Mouse (Mus musculus): ENCODE data around the gene Efemp2.

- TF ChIP-seq GATA1 (IDR thresholded peaks at IDR 0.05; ENCODE audit: borderline replicate concordance, low read length), result no peak
- no peak for TF ChIP-seq FLI1 (IDR thresholded peaks at IDR 0.05; ENCODE audit: low read length)
Measured at GRCm38 (mm10) chr19:5503687-5504086, 29.9 kb downstream of the Efemp2 start, which contains the start of gene 1700020D05Rik.

Measured in megakaryocyte, embryonic 14.5 days (primary cell).